In the genomic region with DNA sequence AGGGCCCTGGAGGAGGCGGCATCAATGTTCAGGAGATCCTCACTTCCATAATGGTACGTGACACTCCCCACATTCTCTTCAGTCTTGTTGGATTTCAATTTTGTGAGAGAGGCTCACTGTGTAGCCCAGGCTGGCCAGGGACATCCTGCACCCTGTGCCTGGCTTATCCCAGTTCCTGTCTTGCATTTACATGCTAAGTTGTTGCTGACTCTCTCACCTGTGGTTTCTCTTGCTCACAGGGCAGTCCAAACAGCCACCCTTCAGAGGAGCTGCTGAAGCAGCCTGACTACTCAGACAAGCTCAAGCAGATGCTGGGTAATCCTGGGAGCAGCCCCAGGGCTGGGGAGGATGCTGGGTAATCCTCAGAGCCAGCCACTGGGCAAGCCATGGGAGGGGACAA, we compare ENCODE assay signal across 22 mouse cellular contexts.
"Had no signal": no experiment of that assay in that cellular context is flagged by ENCODE, and none has a peak within 500 bp of the region (broad histone marks: within the 10 kb centered on the region; RNA-seq: fewer than 3 reads in every experiment).

No protein-coding gene starts in this region.

- ATAC-seq: inflammation-experienced regulatory T-cells, adult 6 months; intestine, embryonic 15.5 days; intestine, postnatal 0 days had no signal

- H3K27ac ChIP-seq: gastrocnemius, adult 2 months; heart, adult 2 months; hindbrain, embryonic 10.5 days; hindbrain, embryonic 12.5 days; hindbrain, embryonic 14.5 days; intestine, embryonic 15.5 days; layer of hippocampus, adult 2 months; left cerebral cortex, adult 2 months; limb, embryonic 10.5 days; limb, embryonic 12.5 days; liver, embryonic 14.5 days had no signal

- H3K9me3 ChIP-seq: hindbrain, embryonic 10.5 days; hindbrain, embryonic 12.5 days; intestine, embryonic 15.5 days; limb, embryonic 10.5 days; limb, embryonic 12.5 days had no signal

- DNase-seq: gastrocnemius, adult 2 months; gastrocnemius, postnatal 10 days; gastrocnemius, postnatal 25 days; heart, adult 2 months; heart, postnatal 10 days; heart, postnatal 4 days; kidney, adult 18-20 months; kidney, adult 8-10 months; kidney, postnatal 10 days; kidney, postnatal 4 days had no signal

- H3K9ac ChIP-seq: hindbrain, embryonic 12.5 days; hindbrain, embryonic 14.5 days; intestine, embryonic 15.5 days; limb, embryonic 12.5 days; liver, embryonic 14.5 days had no signal

- H3K27me3 ChIP-seq: hindbrain, embryonic 12.5 days; intestine, embryonic 15.5 days; limb, embryonic 12.5 days had no signal

- H3K4me2 ChIP-seq: heart, embryonic 11.5 days; hindbrain, embryonic 12.5 days; hindbrain, embryonic 14.5 days; intestine, embryonic 15.5 days; limb, embryonic 12.5 days had no signal

- H3K4me3 ChIP-seq: gastrocnemius, adult 2 months; heart, adult 2 months; hindbrain, embryonic 10.5 days; hindbrain, embryonic 12.5 days; intestine, embryonic 15.5 days; layer of hippocampus, adult 2 months; left cerebral cortex, adult 2 months; limb, embryonic 10.5 days; limb, embryonic 12.5 days had no signal

- H3K4me1 ChIP-seq: hindbrain, embryonic 10.5 days; hindbrain, embryonic 12.5 days; intestine, embryonic 15.5 days; limb, embryonic 10.5 days; limb, embryonic 12.5 days had no signal
